Mouse (Mus musculus) heart, adult 18-20 months (tissue): Measurements from ENCODE around the gene Bnc2. TPM values are rescaled to one million over a fixed set of nuclear protein-coding genes. Genes with fewer than 3 reads are reported as not detected.

Source experiments
- DNase-seq, 2 experiments: peaks; one replicate each; pipeline ENCODE4 v3.0.0; 2021 to 2022; ENCODE audit warnings: mixed read lengths in 1 of 2
- total RNA-seq, 2 experiments: library from RNA; stranded (reverse); gene quantifications; 2 replicates each; pipeline ENCODE4 v1.2.3; 2021

Gene Bnc2
- total RNA-seq, 2 experiments from 2014 or later: 5.6 to 6.4 TPM

GRCm38 (mm10) chr4:84427955-84428354 is 247.1 kb downstream of the Bnc2 start:
- no peak for DNase-seq

GRCm38 (mm10) chr4:84411431-84411830 is 263.6 kb downstream of the Bnc2 start:
- no peak for DNase-seq

GRCm38 (mm10) chr4:84407328-84408028 is 267.6 kb downstream of the Bnc2 start:
- DNase-seq: peak in 1 of 2 experiments; percentile 6

GRCm38 (mm10) chr4:84403356-84404145 is 271.5 kb downstream of the Bnc2 start:
- DNase-seq: no peak

- DNase-seq: no peak
Measured at GRCm38 (mm10) chr4:84388991-84389390, 286.1 kb downstream of the Bnc2 start.

GRCm38 (mm10) chr4:84385156-84385555 is 289.9 kb downstream of the Bnc2 start:
- DNase-seq: no peak

GRCm38 (mm10) chr4:84379289-84379688 is 295.8 kb downstream of the Bnc2 start:
- no peak for DNase-seq

- no peak for DNase-seq
Measured at GRCm38 (mm10) chr4:84377513-84377912, 297.6 kb downstream of the Bnc2 start.

GRCm38 (mm10) chr4:84362337-84362823 is 312.7 kb downstream of the Bnc2 start:
- DNase-seq: peak; percentile 45 to 53

GRCm38 (mm10) chr4:84361165-84361564 is 313.9 kb downstream of the Bnc2 start:
- DNase-seq: peak in 1 of 2 experiments; percentile 9

GRCm38 (mm10) chr4:84359996-84360395 is 315.1 kb downstream of the Bnc2 start:
- DNase-seq: no peak

GRCm38 (mm10) chr4:84358204-84358603 is 316.9 kb downstream of the Bnc2 start:
- no peak for DNase-seq

- no peak for DNase-seq
Measured at GRCm38 (mm10) chr4:84357382-84357781, 317.7 kb downstream of the Bnc2 start.

GRCm38 (mm10) chr4:84356468-84357153 is 318.5 kb downstream of the Bnc2 start:
- no peak for DNase-seq

GRCm38 (mm10) chr4:84352656-84353055 is 322.4 kb downstream of the Bnc2 start:
- no peak for DNase-seq

GRCm38 (mm10) chr4:84349536-84349935 is 325.5 kb downstream of the Bnc2 start:
- DNase-seq: no peak

GRCm38 (mm10) chr4:84339172-84339571 is 335.9 kb downstream of the Bnc2 start:
- no peak for DNase-seq

- peak; percentile 5 to 21 for DNase-seq
Measured at GRCm38 (mm10) chr4:84331995-84332394, 343.1 kb downstream of the Bnc2 start.

- DNase-seq: no peak
Measured at GRCm38 (mm10) chr4:84331450-84331849, 343.6 kb downstream of the Bnc2 start.

GRCm38 (mm10) chr4:84330509-84330908 is 344.6 kb downstream of the Bnc2 start:
- no peak for DNase-seq

- DNase-seq: no peak
Measured at GRCm38 (mm10) chr4:84329651-84330050, 345.4 kb downstream of the Bnc2 start.

GRCm38 (mm10) chr4:84324371-84324770 is 350.7 kb downstream of the Bnc2 start:
- no peak for DNase-seq

GRCm38 (mm10) chr4:84321598-84321997 is 353.5 kb downstream of the Bnc2 start:
- no peak for DNase-seq
